Mouse (Mus musculus) CH12.LX (cell line): ENCODE measurements around the gene Stam. TPM values are rescaled to one million over a fixed set of nuclear protein-coding genes. Genes with fewer than 3 reads are reported as not detected.

ENCODE experiments used
- DNase-seq: peaks from one replicate; pipeline ENCODE4 v3.0.0-alpha.2; 2013; ENCODE audit errors: extremely low read depth
- H3K27ac ChIP-seq: 2 replicates; pipeline ENCODE4 v1.5.1; 2012; ENCODE audit warnings: low read depth, mild to moderate bottlenecking, control low read depth, moderate library complexity; ENCODE audit not compliant: insufficient read depth
- H3K27me3 ChIP-seq: replicated peaks from 2 replicates; pipeline ENCODE3; 2012; ENCODE audit warnings: inconsistent platforms
- H3K36me3 ChIP-seq, 2 experiments: replicated peaks in 1 of 2; 2 replicates each; pipeline versions ENCODE3 to v1.6.1; 2012; ENCODE audit warnings: inconsistent platforms in 1 of 2, low read length in 1 of 2, mild to moderate bottlenecking in 1 of 2, mixed read lengths in 1 of 2, moderate library complexity in 1 of 2; ENCODE audit not compliant: control insufficient read depth in 1 of 2, insufficient read depth in 1 of 2
- H3K4me1 ChIP-seq, 2 experiments: 2 replicates each; pipeline ENCODE4 v1.6.1; 2012; ENCODE audit warnings: inconsistent platforms in 1 of 2, moderate library complexity in 1 of 2; ENCODE audit not compliant: insufficient read depth in 2 of 2, control insufficient read depth in 1 of 2
- H3K4me2 ChIP-seq: 2 replicates; pipeline ENCODE4 v1.6.1; 2012; ENCODE audit warnings: low read depth, mild to moderate bottlenecking, control low read depth; ENCODE audit not compliant: poor library complexity, insufficient read depth, severe bottlenecking
- H3K4me3 ChIP-seq, 3 experiments: fragments of 150-350 bp in 1 of 3; sonication (generic) in 1 of 3; replicated peaks in 1 of 3; 2 replicates each; pipeline versions ENCODE3 to v1.5.1; 2011 to 2012; ENCODE audit warnings: low read depth in 2 of 3, low read length in 2 of 3, mild to moderate bottlenecking in 2 of 3, moderate library complexity in 2 of 3, control low read depth in 1 of 3, improper control_type of control experiment in 1 of 3, inconsistent platforms in 1 of 3, mixed read lengths in 1 of 3; ENCODE audit not compliant: poor library complexity in 1 of 3
- H3K79me2 ChIP-seq: replicated peaks from 2 replicates; pipeline ENCODE4 v1.6.1; 2012; ENCODE audit warnings: mild to moderate bottlenecking, moderate library complexity; ENCODE audit not compliant: control insufficient read depth, poor library complexity, insufficient read depth, severe bottlenecking; ENCODE audit errors: extremely low read depth
- H3K9ac ChIP-seq: 2 replicates; pipeline ENCODE4 v1.6.1; 2012; ENCODE audit warnings: low read depth, mild to moderate bottlenecking, control low read depth, moderate library complexity; ENCODE audit not compliant: insufficient read depth
- H3K9me3 ChIP-seq: replicated peaks from 2 replicates; pipeline ENCODE3; 2012; ENCODE audit warnings: low read length, inconsistent platforms, mixed read lengths
- BHLHE40 ChIP-seq: IDR thresholded peaks from 2 replicates; pipeline ENCODE4 v1.6.1; 2011; ENCODE audit warnings: mild to moderate bottlenecking, low read depth, low read length, improper control_type of control experiment
- CHD1 ChIP-seq: IDR thresholded peaks from 2 replicates; pipeline ENCODE4 v1.6.1; 2012; ENCODE audit warnings: low read depth, low read length, improper control_type of control experiment, inconsistent platforms
- CHD2 ChIP-seq: IDR thresholded peaks from 2 replicates; pipeline ENCODE4 v1.6.1; 2011; ENCODE audit warnings: low read length, improper control_type of control experiment
- E2F4 ChIP-seq: IDR thresholded peaks from 2 replicates; pipeline ENCODE4 v1.6.1; 2011; ENCODE audit warnings: low read depth, low read length, improper control_type of control experiment; ENCODE audit not compliant: insufficient replicate concordance
- GABPA ChIP-seq: IDR thresholded peaks from 2 replicates; pipeline ENCODE4 v1.6.1; 2012; ENCODE audit warnings: low read depth, low read length, improper control_type of control experiment, inconsistent platforms; ENCODE audit not compliant: insufficient replicate concordance
- HCFC1 ChIP-seq: IDR thresholded peaks from 2 replicates; pipeline ENCODE4 v1.6.1; 2012; ENCODE audit warnings: low read depth, mild to moderate bottlenecking, inconsistent platforms, low read length, improper control_type of control experiment
- IRF4 ChIP-seq: IDR thresholded peaks from 2 replicates; pipeline ENCODE4 v1.6.1; 2014; ENCODE audit warnings: low read depth, mild to moderate bottlenecking, inconsistent platforms, low read length, improper control_type of control experiment
- JUN ChIP-seq: IDR thresholded peaks from 2 replicates; pipeline ENCODE4 v1.6.1; 2011; ENCODE audit warnings: low read depth, mild to moderate bottlenecking, low read length, improper control_type of control experiment, moderate library complexity; ENCODE audit not compliant: insufficient read depth
- JUND ChIP-seq: conservative IDR thresholded peaks from 2 replicates; pipeline ENCODE4 v1.6.1; 2011; ENCODE audit warnings: low read depth, low read length, improper control_type of control experiment
- KAT2A ChIP-seq: IDR thresholded peaks from 2 replicates; pipeline ENCODE4 v1.6.1; 2012; ENCODE audit warnings: low read length, improper control_type of control experiment, inconsistent platforms; ENCODE audit not compliant: insufficient replicate concordance
- MAFK ChIP-seq: IDR thresholded peaks from 2 replicates; pipeline ENCODE4 v1.6.1; 2011; ENCODE audit warnings: low read length, improper control_type of control experiment; ENCODE audit not compliant: insufficient replicate concordance
- MAZ ChIP-seq: IDR thresholded peaks from 2 replicates; pipeline ENCODE4 v1.6.1; 2012; ENCODE audit warnings: low read depth, mild to moderate bottlenecking, inconsistent platforms, low read length, improper control_type of control experiment, moderate library complexity
- MEF2A ChIP-seq: IDR thresholded peaks from 2 replicates; pipeline ENCODE4 v1.6.1; 2014; ENCODE audit warnings: low read depth, mild to moderate bottlenecking, inconsistent platforms, low read length, improper control_type of control experiment, borderline replicate concordance
- MXI1 ChIP-seq: IDR thresholded peaks from 2 replicates; pipeline ENCODE4 v1.6.1; 2011; ENCODE audit warnings: mild to moderate bottlenecking, low read depth, low read length, improper control_type of control experiment
- NELFE ChIP-seq: IDR thresholded peaks from 2 replicates; pipeline ENCODE4 v1.6.1; 2011; ENCODE audit warnings: low read depth, low read length, improper control_type of control experiment
- NRF1 ChIP-seq: IDR thresholded peaks from 2 replicates; pipeline ENCODE4 v1.6.1; 2014; ENCODE audit warnings: low read depth, mild to moderate bottlenecking, inconsistent platforms, low read length, improper control_type of control experiment, moderate library complexity
- POLR2A ChIP-seq: IDR thresholded peaks from 2 replicates; pipeline ENCODE4 v1.6.1; 2011; ENCODE audit warnings: low read depth, mild to moderate bottlenecking, improper control_type of control experiment, low read length
- POLR2AphosphoS2 ChIP-seq: IDR thresholded peaks from 2 replicates; pipeline ENCODE4 v1.6.1; 2011; ENCODE audit warnings: low read depth, low read length, improper control_type of control experiment
- RAD21 ChIP-seq: IDR thresholded peaks from 2 replicates; pipeline ENCODE4 v1.6.1; 2011; ENCODE audit warnings: low read depth, mild to moderate bottlenecking, low read length, improper control_type of control experiment, moderate library complexity
- RCOR1 ChIP-seq: conservative IDR thresholded peaks from 2 replicates; pipeline ENCODE4 v1.6.1; 2012; ENCODE audit warnings: low read depth, mild to moderate bottlenecking, inconsistent platforms, low read length, improper control_type of control experiment
- TBP ChIP-seq: conservative IDR thresholded peaks from 2 replicates; pipeline ENCODE4 v1.6.1; 2011; ENCODE audit warnings: low read depth, low read length, improper control_type of control experiment
- UBTF ChIP-seq: IDR thresholded peaks from 2 replicates; pipeline ENCODE4 v1.6.1; 2012; ENCODE audit warnings: low read depth, mild to moderate bottlenecking, inconsistent platforms, low read length, improper control_type of control experiment, moderate library complexity
- ZC3H11A ChIP-seq: IDR thresholded peaks from 2 replicates; pipeline ENCODE4 v1.6.1; 2012; ENCODE audit warnings: low read depth, mild to moderate bottlenecking, inconsistent platforms, low read length, improper control_type of control experiment
- ZMIZ1 ChIP-seq: IDR thresholded peaks from 2 replicates; pipeline ENCODE4 v1.6.1; 2012; ENCODE audit warnings: low read depth, mild to moderate bottlenecking, inconsistent platforms, low read length, improper control_type of control experiment
- ZNF384 ChIP-seq: IDR thresholded peaks from 2 replicates; pipeline ENCODE4 v1.6.1; 2012; ENCODE audit warnings: low read depth, low read length, improper control_type of control experiment, inconsistent platforms
- dilution Hi-C: fragments of 300-500 bp; cut with MboI; formaldehyde crosslinking; loops from 2 replicates; pipeline ENCODE4 v1.14.3; 2020; ENCODE audit warnings: low sequenced_read_pairs; ENCODE audit not compliant: extremely low pct_unique_long_range_greater_than_20kb, extremely low pct_ligation_motif_present
- in situ Hi-C: fragments of 300-500 bp; cut with MboI; formaldehyde crosslinking; loops from 3 replicates; pipeline ENCODE4 v1.14.3; 2019; ENCODE audit warnings: low sequenced_read_pairs, low pct_ligation_motif_present, low pct_unique_long_range_greater_than_20kb, mixed read lengths
- polyA plus RNA-seq: library from polyadenylated mRNA; unstranded; fragments of >175 nt; gene quantifications from 2 replicates; pipeline ENCODE4 v1.2.1, GENCODE M21; 2012; ENCODE audit warnings: low read depth; ENCODE audit not compliant: insufficient read length
- total RNA-seq, 2 experiments: library from RNA; depleted of rRNA; stranded (reverse); fragments of 300-350 nt in 1 of 2; fragments of >200 nt in 1 of 2; gene quantifications; 2 replicates each; pipeline ENCODE4 v1.2.3; 2012 to 2014

The Stam gene
- total and polyA plus RNA-seq, 3 experiments, result 13.5 to 21.4 (median 15.1) TPM

DNA sequence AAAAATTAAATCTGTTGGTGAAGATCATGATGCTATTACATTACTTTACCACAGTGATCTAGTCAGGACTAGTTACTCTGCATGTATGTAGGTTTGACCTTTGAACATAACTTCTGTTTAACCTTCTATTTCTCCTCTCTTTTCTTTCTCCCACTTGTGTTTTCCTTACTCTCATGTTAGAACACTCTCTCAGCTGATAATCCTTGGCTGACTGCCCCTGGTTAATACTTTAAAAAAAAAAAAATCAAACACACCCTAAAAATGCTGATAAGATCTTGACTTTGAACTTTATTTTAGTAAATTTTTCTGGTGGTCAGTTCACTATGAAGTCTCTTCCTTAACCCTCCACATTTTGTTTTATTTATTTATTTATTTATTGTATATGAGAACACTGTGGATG lies 26.6 kb downstream of the Stam start:
- H3K27ac ChIP-seq, result no peak overlapping the region
- H3K36me3 ChIP-seq, result peaks cover 0 to 21% of the 10 kb centered on the region in 2 experiments
- in situ Hi-C loops (no loop called here), dilution Hi-C loops (no loop called here)
- H3K27me3 ChIP-seq, result no peaks in the 10 kb centered on the region
- no peaks in the 10 kb centered on the region; the same call in 1 of the 2 replicates for H3K79me2 ChIP-seq
- H3K4me2 ChIP-seq, result no peak overlapping the region
- peaks cover 2% of the 10 kb centered on the region for H3K9me3 ChIP-seq
- no peak overlapping the region for H3K4me3 ChIP-seq
- H3K9ac ChIP-seq, result no peak overlapping the region
- H3K4me1 ChIP-seq, result peaks cover 0 to 4% of the 10 kb centered on the region in 2 experiments; a peak in 1 of 4 replicates
- no peak for DNase-seq
- TF ChIP-seq RAD21 (no peak), MXI1 (no peak), ZNF384 (no peak), ZC3H11A (no peak), MAFK (no peak), BHLHE40 (no peak), JUN (no peak), IRF4 (no peak), ZMIZ1 (no peak), UBTF (no peak), TBP (no peak), E2F4 (no peak), CHD1 (no peak), CHD2 (no peak), GABPA (no peak), NRF1 (no peak), HCFC1 (no peak), POLR2A (no peak)

DNA sequence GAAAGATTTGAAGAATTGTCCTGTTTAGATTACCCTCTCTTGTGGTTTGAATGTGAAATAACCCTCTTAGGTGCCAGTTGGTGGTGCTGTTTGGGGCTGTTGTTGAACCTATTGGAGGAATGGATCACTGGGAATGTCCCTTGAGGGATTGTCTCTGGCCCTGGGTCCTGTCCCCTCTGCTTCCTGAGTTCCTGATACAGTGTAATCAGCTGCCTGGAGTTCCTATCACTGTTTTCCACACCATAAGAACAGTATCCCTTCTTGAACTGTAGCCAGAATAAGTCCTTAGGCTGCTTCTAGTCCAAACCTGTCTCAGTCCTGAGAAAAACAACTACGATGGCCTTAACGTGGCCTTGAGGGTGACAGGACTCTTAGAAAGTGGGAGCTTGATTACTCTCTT lies 28.7 kb downstream of the Stam start:
- Histone ChIP-seq H3K4me1 (peaks cover 0 to 4% of the 10 kb centered on the region in 2 experiments; a peak in 1 of 4 replicates), H3K4me3 (no peak overlapping the region), H3K27ac (no peak overlapping the region), H3K9ac (no peak overlapping the region), H3K4me2 (no peak overlapping the region), H3K27me3 (no peaks in the 10 kb centered on the region), H3K79me2 (no peaks in the 10 kb centered on the region; the same call in 1 of the 2 replicates), H3K36me3 (peaks cover 0 to 18% of the 10 kb centered on the region in 2 experiments), H3K9me3 (no peaks in the 10 kb centered on the region)
- in situ Hi-C loops (no loop called here), dilution Hi-C loops (no loop called here)
- no peak for DNase-seq
- TF ChIP-seq NELFE (no peak), IRF4 (no peak), POLR2AphosphoS2 (no peak), GABPA (no peak), KAT2A (no peak), ZNF384 (no peak), NRF1 (no peak), TBP (no peak), MAZ (no peak), E2F4 (no peak), RCOR1 (no peak), JUND (no peak), POLR2A (no peak), MEF2A (no peak), MXI1 (no peak)
